In the genomic region with DNA sequence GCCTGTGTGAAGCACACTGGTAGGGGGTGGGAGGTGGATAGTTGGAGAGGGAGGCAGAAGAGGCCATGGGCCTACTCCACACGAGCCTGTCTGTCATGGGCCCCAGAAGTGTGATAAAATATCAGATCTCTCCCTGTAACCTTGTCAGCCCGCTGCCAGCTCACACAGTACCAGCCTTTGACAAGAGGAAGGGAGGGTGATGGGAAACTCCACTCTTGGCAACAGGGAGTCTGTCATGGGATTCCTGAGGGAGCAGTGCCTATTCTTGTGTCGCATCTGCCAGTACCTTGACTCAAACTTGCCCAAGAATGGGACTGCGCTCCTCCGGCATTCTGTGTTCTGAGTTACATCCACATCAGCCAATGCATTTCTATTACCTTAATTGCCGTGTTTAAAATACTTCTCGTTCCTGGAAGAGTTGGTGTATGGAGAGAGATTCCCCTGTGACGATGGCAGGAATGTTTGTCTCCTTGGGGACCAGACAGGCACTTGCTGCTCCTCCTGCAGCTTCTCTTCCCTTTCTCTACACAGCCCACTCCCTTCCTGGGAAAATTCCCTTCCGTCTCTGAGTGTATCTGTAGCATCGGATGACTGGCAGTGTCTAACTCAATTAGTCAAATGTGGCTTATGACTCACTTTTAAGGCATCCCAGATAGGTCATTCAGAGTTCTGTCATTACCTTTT, we compare ENCODE assay signal across 19 mouse cellular contexts. TPM values are rescaled to one million over a fixed set of nuclear protein-coding genes. Genes with fewer than 3 reads are reported as not detected.
"Had no signal": no experiment of that assay in that cellular context is flagged by ENCODE, and none has a peak within 500 bp of the region (broad histone marks: within the 10 kb centered on the region; RNA-seq: fewer than 3 reads in every experiment).

No protein-coding gene starts in this region.

- ATAC-seq: liver, embryonic 12.5 days; midbrain, embryonic 15.5 days had no signal

- H3K27ac ChIP-seq: layer of hippocampus, adult 2 months; liver, embryonic 12.5 days; midbrain, embryonic 10.5 days; midbrain, embryonic 15.5 days; neural tube, embryonic 13.5 days; stomach, embryonic 15.5 days had no signal

- H3K9me3 ChIP-seq: liver, embryonic 12.5 days; midbrain, embryonic 15.5 days; neural tube, embryonic 13.5 days; stomach, embryonic 15.5 days had no signal

- H3K36me3 ChIP-seq: liver, embryonic 12.5 days; midbrain, embryonic 10.5 days; midbrain, embryonic 15.5 days; neural tube, embryonic 13.5 days; stomach, embryonic 15.5 days had no signal

- H3K4me2 ChIP-seq: liver, embryonic 12.5 days; lung, embryonic 14.5 days; midbrain, embryonic 15.5 days; neural tube, embryonic 13.5 days; stomach, embryonic 15.5 days had no signal

- H3K9ac ChIP-seq: liver, embryonic 12.5 days; lung, embryonic 14.5 days; midbrain, embryonic 15.5 days; neural tube, embryonic 13.5 days; stomach, embryonic 15.5 days had no signal

- DNase-seq: kidney, postnatal 10 days; kidney, postnatal 4 days; left cerebral cortex, postnatal 4 days; lung, embryonic 14.5 days; lung, postnatal 10 days; lung, postnatal 4 days; retina, postnatal 1 day; thymus, adult 2 months; thymus, postnatal 25 days had no signal

- H3K4me3 ChIP-seq: layer of hippocampus, adult 2 months; liver, embryonic 12.5 days; midbrain, embryonic 10.5 days; midbrain, embryonic 15.5 days; neural tube, embryonic 13.5 days; stomach, embryonic 15.5 days had no signal

- H3K4me1 ChIP-seq: liver, embryonic 12.5 days; midbrain, embryonic 10.5 days; midbrain, embryonic 15.5 days; stomach, embryonic 15.5 days had no signal

- H3K27me3 ChIP-seq: liver, embryonic 12.5 days; midbrain, embryonic 15.5 days; neural tube, embryonic 13.5 days; stomach, embryonic 15.5 days had no signal

RNA-seq across cellular contexts. Expression of a gene that starts 28.1 kb away (rescaled TPM):
- polyA plus RNA-seq: limb, embryonic 14.5 days; liver, embryonic 12.5 days; liver, embryonic 16.5 days; lung, embryonic 14.5 days; midbrain, embryonic 10.5 days; midbrain, embryonic 15.5 days; neural tube, embryonic 13.5 days; spleen, adult 2 months; stomach, embryonic 15.5 days; thymus, adult 2 months; urinary bladder, adult 2 months had no signal
